Mouse (Mus musculus) heart, adult 18-20 months (tissue): Measurements from ENCODE around the gene Slc8a1. TPM values are rescaled to one million over a fixed set of nuclear protein-coding genes. Genes with fewer than 3 reads are reported as not detected.

Experiments
- DNase-seq, 2 experiments: peaks; one replicate each; pipeline ENCODE4 v3.0.0; 2021 to 2022; ENCODE audit warnings: mixed read lengths in 1 of 2
- total RNA-seq, 2 experiments: library from RNA; stranded (reverse); gene quantifications; 2 replicates each; pipeline ENCODE4 v1.2.3; 2021

Slc8a1 gene
- total RNA-seq, 2 experiments from 2014 or later = 508 to 537 TPM

GRCm38 (mm10) chr17:81424256-81424912 is 313.8 kb downstream of the Slc8a1 start:
- no peak for DNase-seq

- DNase-seq = peak in 1 of 2 experiments; percentile 42
Observed at GRCm38 (mm10) chr17:81419802-81420459, 318.2 kb downstream of the Slc8a1 start.

- no peak for DNase-seq
Observed at GRCm38 (mm10) chr17:81416361-81417114, 321.6 kb downstream of the Slc8a1 start.

- no peak for DNase-seq
Observed at GRCm38 (mm10) chr17:81412736-81413135, 325.4 kb downstream of the Slc8a1 start.

GRCm38 (mm10) chr17:81404225-81404624 is 334.0 kb downstream of the Slc8a1 start:
- no peak for DNase-seq

GRCm38 (mm10) chr17:81403121-81403520 is 335.1 kb downstream of the Slc8a1 start:
- DNase-seq = peak; percentile 49 to 66

GRCm38 (mm10) chr17:81402636-81403035 is 335.5 kb downstream of the Slc8a1 start:
- peak; percentile 87 to 89 for DNase-seq

- no peak for DNase-seq
Observed at GRCm38 (mm10) chr17:81400377-81400776, 337.8 kb downstream of the Slc8a1 start.

- DNase-seq = no peak
Observed at GRCm38 (mm10) chr17:81397434-81397833, 340.7 kb downstream of the Slc8a1 start.

- no peak for DNase-seq
Observed at GRCm38 (mm10) chr17:81394124-81394523, 344.1 kb downstream of the Slc8a1 start.

- DNase-seq = no peak
Observed at GRCm38 (mm10) chr17:81393040-81393439, 345.1 kb downstream of the Slc8a1 start.

- DNase-seq = no peak
Observed at GRCm38 (mm10) chr17:81391478-81391877, 346.7 kb downstream of the Slc8a1 start.

GRCm38 (mm10) chr17:81390790-81391189 is 347.4 kb downstream of the Slc8a1 start:
- peak in 1 of 2 experiments; percentile 30 for DNase-seq

GRCm38 (mm10) chr17:81386118-81386517 is 352.1 kb downstream of the Slc8a1 start:
- no peak for DNase-seq

- DNase-seq = no peak
Observed at GRCm38 (mm10) chr17:81385476-81385875, 352.7 kb downstream of the Slc8a1 start.

GRCm38 (mm10) chr17:81383461-81383860 is 354.7 kb downstream of the Slc8a1 start:
- DNase-seq = no peak

GRCm38 (mm10) chr17:81378436-81378835 is 359.7 kb downstream of the Slc8a1 start:
- peak in 1 of 2 experiments; percentile 21 for DNase-seq

GRCm38 (mm10) chr17:81377757-81378299 is 360.3 kb downstream of the Slc8a1 start:
- DNase-seq = no peak

- no peak for DNase-seq
Observed at GRCm38 (mm10) chr17:81377195-81377594, 361.0 kb downstream of the Slc8a1 start.

GRCm38 (mm10) chr17:81375901-81376300 is 362.3 kb downstream of the Slc8a1 start:
- DNase-seq = no peak

- no peak for DNase-seq
Observed at GRCm38 (mm10) chr17:81369036-81369435, 369.1 kb downstream of the Slc8a1 start.

GRCm38 (mm10) chr17:81368503-81368902 is 369.7 kb downstream of the Slc8a1 start:
- no peak for DNase-seq

GRCm38 (mm10) chr17:81363368-81363767 is 374.8 kb downstream of the Slc8a1 start:
- no peak for DNase-seq
